Mouse (Mus musculus): ENCODE measurements around the gene Rhbg. TPM values are rescaled to one million over a fixed set of nuclear protein-coding genes. Genes with fewer than 3 reads are reported as not detected.

Rhbg gene
- polyA plus RNA-seq (2014; fragmentation: Illumina TruSeq; extraction: RNeasy Lipid Tissue Mini Kit (QIAGEN cat#74804); ENCODE audit: insufficient read depth, low read depth, low replicate concordance): 4.9 TPM

DNA sequence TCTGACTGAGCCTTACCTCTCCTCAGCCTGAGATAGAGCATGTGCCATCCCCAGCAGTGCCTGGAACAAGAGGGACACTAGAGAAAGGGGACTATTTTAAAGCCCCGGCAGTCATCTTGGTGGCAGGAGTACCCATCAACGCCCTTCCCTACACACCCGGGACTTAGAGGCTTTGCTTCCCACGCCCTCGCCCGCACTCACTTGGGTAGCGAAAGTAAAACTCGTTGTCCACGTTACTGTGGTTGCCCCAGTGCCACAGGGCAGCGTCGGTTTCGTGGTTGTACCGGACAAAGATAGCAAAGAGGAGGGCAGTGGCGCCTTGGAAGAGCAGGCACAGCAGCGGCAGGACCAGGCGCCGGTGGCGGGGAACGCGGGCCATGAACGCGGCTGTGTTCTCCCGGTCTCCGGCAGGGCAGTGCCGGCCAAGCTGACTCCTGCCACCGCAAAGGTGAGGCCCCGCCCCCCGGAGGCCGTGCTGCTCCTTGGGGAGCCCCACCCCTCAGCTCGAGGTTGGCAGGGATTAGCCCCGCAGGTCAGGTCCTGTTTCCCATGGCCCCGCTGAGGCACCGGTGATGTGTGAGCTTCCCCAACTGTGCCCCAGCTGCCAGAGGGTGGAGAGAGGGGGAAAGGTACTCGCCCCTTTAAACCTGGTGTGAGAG lies at the start of gene Rhbg:
Gene Rhbg, minus strand, starts transcription at position 442 of the 659 bp plus-strand sequence.

DNA sequence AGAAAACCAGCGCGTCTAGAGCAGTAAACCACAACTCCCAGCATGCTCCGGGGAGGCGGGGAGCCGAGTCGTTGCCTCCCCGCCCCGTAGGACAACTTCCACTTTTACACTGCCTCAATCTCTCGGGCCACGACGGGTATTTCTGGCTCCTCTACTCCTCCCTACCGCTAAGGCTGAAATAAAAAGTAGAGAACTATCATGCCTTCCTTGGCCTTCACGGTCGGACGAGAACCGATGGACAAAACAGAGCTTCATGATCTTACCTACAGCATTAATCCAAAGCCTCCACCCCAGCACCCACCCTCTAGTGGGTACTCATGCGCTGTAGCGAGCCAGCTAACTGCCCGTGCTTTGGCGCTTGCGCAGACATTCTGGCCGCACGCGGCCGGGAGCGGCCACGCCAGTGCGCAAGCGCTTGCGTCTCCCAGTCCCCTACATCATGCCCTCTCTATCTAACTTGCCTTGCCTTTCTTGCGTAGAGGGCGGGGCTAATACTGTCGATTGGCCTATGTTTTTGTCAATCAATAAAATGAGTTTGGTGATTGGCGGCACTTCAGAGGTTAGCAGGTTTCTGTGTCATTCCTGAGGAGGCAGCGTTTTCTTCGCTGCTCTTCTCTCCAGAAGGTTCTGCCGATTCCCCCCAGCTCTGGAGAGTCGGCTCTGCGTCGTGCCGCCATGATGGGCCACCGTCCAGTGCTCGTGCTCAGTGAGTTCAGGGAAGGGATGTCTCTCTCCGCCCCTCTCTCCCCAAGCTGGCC lies 42.2 kb upstream of the Rhbg start, which contains the start of the genes Tsacc and Cct3:
Gene Tsacc, minus strand, starts transcription at position 439 of the 758 bp plus-strand sequence.
Gene Cct3, plus strand, starts transcription at position 556 of the 758 bp plus-strand sequence.

DNA sequence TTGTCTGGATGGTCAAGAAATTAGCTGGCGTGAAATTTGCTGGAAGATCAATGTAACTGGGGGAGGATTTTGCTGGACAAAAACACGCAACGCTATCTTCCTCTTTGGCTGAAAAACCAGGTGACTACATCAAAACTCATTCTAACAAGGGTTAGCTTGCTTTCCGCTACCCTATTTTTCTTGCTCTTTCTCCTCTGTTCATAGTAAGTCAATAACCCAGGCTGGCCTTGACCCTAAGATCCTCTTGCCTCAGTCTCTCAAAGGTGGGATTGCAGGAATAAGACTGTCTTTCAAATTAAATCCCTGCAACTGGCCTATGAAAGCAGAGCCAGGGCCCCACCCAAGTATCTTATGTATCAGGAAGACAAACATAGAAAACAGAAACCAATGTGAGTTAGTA lies 32.6 kb upstream of the Rhbg start, which contains the start of gene Gm38392:
Gene Gm38392, minus strand, starts transcription at position 101 of the 400 bp plus-strand sequence.

Other genes with a start within 250 kb of the Rhbg start
- gene Hapln2, start 227.1 kb downstream of the Rhbg start, polyA plus RNA-seq (2014; fragmentation: Illumina TruSeq; extraction: RNeasy Lipid Tissue Mini Kit (QIAGEN cat#74804); ENCODE audit: insufficient read depth, low read depth, low replicate concordance): not detected
- gene Gpatch4, start 211.6 kb downstream of the Rhbg start, polyA plus RNA-seq (2014; fragmentation: Illumina TruSeq; extraction: RNeasy Lipid Tissue Mini Kit (QIAGEN cat#74804); ENCODE audit: insufficient read depth, low read depth, low replicate concordance): 14.7 TPM
- 129 TPM for gene Naxe, start 196.2 kb downstream of the Rhbg start, polyA plus RNA-seq (2014; fragmentation: Illumina TruSeq; extraction: RNeasy Lipid Tissue Mini Kit (QIAGEN cat#74804); ENCODE audit: insufficient read depth, low read depth, low replicate concordance)
- gene Ttc24, start 176.4 kb downstream of the Rhbg start, polyA plus RNA-seq (2014; fragmentation: Illumina TruSeq; extraction: RNeasy Lipid Tissue Mini Kit (QIAGEN cat#74804); ENCODE audit: insufficient read depth, low read depth, low replicate concordance): not detected
- 0.18 TPM for gene Iqgap3, start 172.7 kb downstream of the Rhbg start, polyA plus RNA-seq (2014; fragmentation: Illumina TruSeq; extraction: RNeasy Lipid Tissue Mini Kit (QIAGEN cat#74804); ENCODE audit: insufficient read depth, low read depth, low replicate concordance)
- gene Mef2d, start 112.3 kb downstream of the Rhbg start, polyA plus RNA-seq (2014; fragmentation: Illumina TruSeq; extraction: RNeasy Lipid Tissue Mini Kit (QIAGEN cat#74804); ENCODE audit: insufficient read depth, low read depth, low replicate concordance): 18.9 TPM
- gene Gm38392, start 32.5 kb upstream of the Rhbg start, polyA plus RNA-seq (2014; fragmentation: Illumina TruSeq; extraction: RNeasy Lipid Tissue Mini Kit (QIAGEN cat#74804); ENCODE audit: insufficient read depth, low read depth, low replicate concordance): 0.94 TPM
- 4.4 TPM for gene Tsacc, start 42.3 kb upstream of the Rhbg start, polyA plus RNA-seq (2014; fragmentation: Illumina TruSeq; extraction: RNeasy Lipid Tissue Mini Kit (QIAGEN cat#74804); ENCODE audit: insufficient read depth, low read depth, low replicate concordance)
- gene Cct3, start 42.4 kb upstream of the Rhbg start, polyA plus RNA-seq (2014; fragmentation: Illumina TruSeq; extraction: RNeasy Lipid Tissue Mini Kit (QIAGEN cat#74804); ENCODE audit: insufficient read depth, low read depth, low replicate concordance): 129 TPM
- gene Glmp, start 70.3 kb upstream of the Rhbg start, polyA plus RNA-seq (2014; fragmentation: Illumina TruSeq; extraction: RNeasy Lipid Tissue Mini Kit (QIAGEN cat#74804); ENCODE audit: insufficient read depth, low read depth, low replicate concordance): 149 TPM
- 4.2 TPM for gene Tmem79, start 81.4 kb upstream of the Rhbg start, polyA plus RNA-seq (2014; fragmentation: Illumina TruSeq; extraction: RNeasy Lipid Tissue Mini Kit (QIAGEN cat#74804); ENCODE audit: insufficient read depth, low read depth, low replicate concordance)
- gene Smg5, start 81.6 kb upstream of the Rhbg start, polyA plus RNA-seq (2014; fragmentation: Illumina TruSeq; extraction: RNeasy Lipid Tissue Mini Kit (QIAGEN cat#74804); ENCODE audit: insufficient read depth, low read depth, low replicate concordance): 18.7 TPM
- gene Paqr6, start 109.9 kb upstream of the Rhbg start, polyA plus RNA-seq (2014; fragmentation: Illumina TruSeq; extraction: RNeasy Lipid Tissue Mini Kit (QIAGEN cat#74804); ENCODE audit: insufficient read depth, low read depth, low replicate concordance): 9.4 TPM
- gene Bglap3, start 118.0 kb upstream of the Rhbg start, polyA plus RNA-seq (2014; fragmentation: Illumina TruSeq; extraction: RNeasy Lipid Tissue Mini Kit (QIAGEN cat#74804); ENCODE audit: insufficient read depth, low read depth, low replicate concordance): not detected
- gene Bglap2, start 124.0 kb upstream of the Rhbg start, polyA plus RNA-seq (2014; fragmentation: Illumina TruSeq; extraction: RNeasy Lipid Tissue Mini Kit (QIAGEN cat#74804); ENCODE audit: insufficient read depth, low read depth, low replicate concordance): not detected
- not detected for gene Bglap, start 129.8 kb upstream of the Rhbg start, polyA plus RNA-seq (2014; fragmentation: Illumina TruSeq; extraction: RNeasy Lipid Tissue Mini Kit (QIAGEN cat#74804); ENCODE audit: insufficient read depth, low read depth, low replicate concordance)
- gene Pmf1, start 155.6 kb upstream of the Rhbg start, polyA plus RNA-seq (2014; fragmentation: Illumina TruSeq; extraction: RNeasy Lipid Tissue Mini Kit (QIAGEN cat#74804); ENCODE audit: insufficient read depth, low read depth, low replicate concordance): 13.1 TPM
- 8.3 TPM for gene Slc25a44, start 170.4 kb upstream of the Rhbg start, polyA plus RNA-seq (2014; fragmentation: Illumina TruSeq; extraction: RNeasy Lipid Tissue Mini Kit (QIAGEN cat#74804); ENCODE audit: insufficient read depth, low read depth, low replicate concordance)
- 21.0 TPM for gene Sema4a, start 206.5 kb upstream of the Rhbg start, polyA plus RNA-seq (2014; fragmentation: Illumina TruSeq; extraction: RNeasy Lipid Tissue Mini Kit (QIAGEN cat#74804); ENCODE audit: insufficient read depth, low read depth, low replicate concordance)

Measured in lung, adult 10 weeks (tissue).